Mouse (Mus musculus) erythroid progenitor cell, adult 5-6 weeks (primary cell): ENCODE data around the gene Pnlip. TPM values are rescaled to one million over a fixed set of nuclear protein-coding genes. Genes with fewer than 3 reads are reported as not detected.

Experiments
- ATAC-seq: replicated peaks from 2 replicates; pipeline ENCODE4 v1.8.0; 2016; ENCODE audit warnings: moderate number of reproducible peaks, mild to moderate bottlenecking, moderate TSS enrichment, inconsistent platforms; ENCODE audit not compliant: poor library complexity, low FRiP score, severe bottlenecking
- total RNA-seq, 2 experiments: library from RNA; stranded (forward) in 1 of 2; stranded (reverse) in 1 of 2; fragments of 150-400 nt in 1 of 2; fragments of 186-747, 209-891 nt in 1 of 2; gene quantifications; 2 replicates each; pipeline versions ENCODE4 v1.2.3 to v1.2.4; 2015 to 2017; ENCODE audit warnings: low replicate concordance in 2 of 2

Gene Pnlip
- total RNA-seq, 2 experiments from 2014 or later: not detected

GRCm38 (mm10) chr19:58717925-58718324 lies 65.6 kb downstream of the Pnlip start:
- no peak for ATAC-seq

DNA sequence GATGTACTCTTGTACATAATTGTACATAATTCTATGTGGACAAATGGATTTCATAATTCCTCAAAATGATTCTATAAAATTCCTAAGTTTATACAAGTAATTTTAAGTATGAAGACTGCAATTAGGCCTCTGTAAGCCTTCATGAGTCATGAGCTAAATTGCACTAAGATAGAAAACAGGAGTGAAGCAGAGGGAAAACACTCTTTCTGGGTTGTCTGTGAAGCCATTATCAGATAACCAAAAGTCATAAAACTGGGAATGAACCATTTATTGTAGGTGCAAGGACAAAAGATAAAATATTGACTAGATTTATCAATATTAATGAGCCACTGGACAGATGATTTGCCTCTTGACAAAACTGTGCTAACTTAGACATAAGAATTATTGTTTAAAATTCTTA lies 68.1 kb downstream of the Pnlip start:
- no peak for ATAC-seq

DNA sequence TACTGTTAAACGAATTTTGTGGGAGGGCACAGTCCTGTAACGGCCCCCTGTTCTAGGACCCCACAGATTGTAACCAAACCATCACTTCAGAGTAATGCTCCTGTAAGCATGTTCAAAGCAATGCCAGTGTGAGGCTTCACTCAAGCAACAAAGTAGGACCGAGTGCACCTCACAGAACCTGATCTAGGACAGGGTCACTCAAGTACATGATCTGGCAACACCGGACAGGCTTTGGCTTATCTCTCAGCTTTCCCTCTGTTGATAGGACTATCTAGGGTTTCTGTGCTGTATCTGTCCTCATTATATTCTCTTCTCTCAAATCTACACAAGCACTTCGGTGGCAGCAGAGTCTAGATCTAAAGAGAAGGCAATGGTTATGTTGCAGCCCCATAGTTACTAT lies 74.3 kb downstream of the Pnlip start:
- no peak for ATAC-seq

DNA sequence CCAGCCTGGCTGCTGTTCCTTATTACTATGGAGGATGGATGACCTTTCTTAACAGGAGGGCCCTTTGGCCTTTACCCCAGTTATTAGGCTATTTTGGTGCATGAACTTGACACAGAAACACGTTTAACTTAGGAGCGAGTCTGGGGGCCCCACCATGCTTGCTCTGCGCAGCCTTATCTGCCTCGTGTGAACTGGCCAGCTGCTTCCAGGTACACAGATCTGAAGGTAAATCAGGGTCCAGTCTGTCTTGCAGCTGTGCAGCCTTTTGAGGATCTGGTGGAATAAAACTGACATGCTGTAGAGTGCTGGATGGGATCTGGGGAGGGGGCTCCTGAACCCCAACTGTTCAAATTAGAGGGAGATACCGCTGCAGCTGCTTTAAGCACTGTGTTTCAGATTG lies 75.5 kb downstream of the Pnlip start:
- ATAC-seq: no peak

- ATAC-seq: no peak
Observed at GRCm38 (mm10) chr19:58728445-58729031, 76.2 kb downstream of the Pnlip start, which contains the start of gene Pnliprp1. Pnliprp1 (plus strand) TSS chr19:58728887.

Other genes with a start within 250 kb of the Pnlip start
- gene Gfra1, start 196.6 kb upstream of the Pnlip start, total RNA-seq (2015; ENCODE audit: low replicate concordance): 2.5 and 5.9 TPM in 2 replicates
- 1.2 and 3.5 TPM in 2 replicates for gene Gfra1, start 196.6 kb upstream of the Pnlip start, total RNA-seq (2017; ENCODE audit: low replicate concordance)
- not detected in 2 replicates for gene Ccdc172, start 140.5 kb upstream of the Pnlip start, total RNA-seq (2015; ENCODE audit: low replicate concordance)
- gene Ccdc172, start 140.5 kb upstream of the Pnlip start, total RNA-seq (2017; ENCODE audit: low replicate concordance): not detected in 2 replicates
- not detected in 2 replicates for gene Pnliprp1, start 76.4 kb downstream of the Pnlip start, total RNA-seq (2015; ENCODE audit: low replicate concordance)
- not detected in 2 replicates for gene Pnliprp1, start 76.4 kb downstream of the Pnlip start, total RNA-seq (2017; ENCODE audit: low replicate concordance)
- not detected in 2 replicates for gene Pnliprp2, start 107.2 kb downstream of the Pnlip start, total RNA-seq (2015; ENCODE audit: low replicate concordance)
- gene Pnliprp2, start 107.2 kb downstream of the Pnlip start, total RNA-seq (2017; ENCODE audit: low replicate concordance): not detected in 2 replicates
- gene 1700019N19Rik, start 142.0 kb downstream of the Pnlip start, total RNA-seq (2015; ENCODE audit: low replicate concordance): not detected in 2 replicates
- not detected in 2 replicates for gene 1700019N19Rik, start 142.0 kb downstream of the Pnlip start, total RNA-seq (2017; ENCODE audit: low replicate concordance)